Mouse (Mus musculus) monocyte, adult 5-6 weeks (primary cell): ENCODE results near the gene Tnnt3. TPM values are rescaled to one million over a fixed set of nuclear protein-coding genes. Genes with fewer than 3 reads are reported as not detected.

Experiments used
- ATAC-seq: fragments of 153-309, 156-312 bp; replicated peaks from 2 replicates; pipeline ENCODE4 v1.8.0; 2017; ENCODE audit warnings: mild to moderate bottlenecking; ENCODE audit not compliant: low TSS enrichment, insufficient number of reproducible peaks, severe bottlenecking, poor library complexity, low FRiP score
- total RNA-seq: library from RNA; stranded (forward); fragments of 200-1000, 200-491, 200-594 nt; gene quantifications from 3 replicates; pipeline ENCODE4 v1.2.3, GENCODE M21; 2017

Gene Tnnt3
- 13.6 to 16.7 TPM (median 15.5 TPM) in 3 replicates for total RNA-seq

DNA sequence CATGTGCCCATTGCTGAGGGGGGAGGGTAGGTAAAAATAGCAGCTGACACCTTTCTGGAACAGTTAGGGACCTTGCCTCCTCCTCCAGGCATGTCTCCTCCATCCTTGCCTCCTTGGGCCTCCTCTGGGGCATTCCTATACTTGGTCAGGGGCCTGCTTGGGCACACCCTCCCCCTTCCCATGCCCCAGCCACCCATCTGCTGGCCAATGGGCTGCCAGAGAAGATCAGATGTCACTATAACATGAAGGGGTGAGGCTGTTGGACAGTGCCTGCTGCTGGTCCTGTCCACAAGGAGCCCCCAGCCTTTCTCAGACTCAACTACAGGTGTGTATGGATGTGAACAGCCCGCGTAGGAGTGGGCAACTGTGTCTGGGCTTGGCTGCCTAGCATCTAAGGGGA, at the start of gene Tnnt3:
Gene Tnnt3, plus strand, starts transcription at position 262 of the 400 bp plus-strand sequence.
- ATAC-seq = no peak

- peak; percentile 88 for ATAC-seq
Measured at GRCm38 (mm10) chr7:142449038-142449617, 49.5 kb upstream of the Tnnt3 start.

DNA sequence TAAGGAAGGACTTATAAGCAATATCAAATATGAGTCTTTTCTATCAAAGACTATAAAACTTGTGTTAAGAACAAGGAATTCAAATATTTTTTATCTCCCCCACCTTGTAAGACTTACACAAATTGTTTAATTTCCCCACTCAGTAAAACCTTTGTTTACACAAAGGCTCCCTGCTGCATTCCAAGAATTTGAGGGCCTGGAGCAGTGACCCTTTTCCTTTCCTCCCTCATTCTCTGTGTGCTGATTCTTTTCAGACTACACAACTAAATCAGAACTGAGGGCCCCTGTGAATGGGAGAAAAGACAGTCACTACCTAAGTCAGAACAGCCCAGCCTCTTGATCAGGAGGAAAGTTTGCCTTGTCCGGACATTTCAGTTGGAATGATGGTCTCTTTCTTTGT, 43.9 kb upstream of the Tnnt3 start:
- no peak for ATAC-seq

GRCm38 (mm10) chr7:142455251-142455650, 43.4 kb upstream of the Tnnt3 start:
- ATAC-seq = no peak

DNA sequence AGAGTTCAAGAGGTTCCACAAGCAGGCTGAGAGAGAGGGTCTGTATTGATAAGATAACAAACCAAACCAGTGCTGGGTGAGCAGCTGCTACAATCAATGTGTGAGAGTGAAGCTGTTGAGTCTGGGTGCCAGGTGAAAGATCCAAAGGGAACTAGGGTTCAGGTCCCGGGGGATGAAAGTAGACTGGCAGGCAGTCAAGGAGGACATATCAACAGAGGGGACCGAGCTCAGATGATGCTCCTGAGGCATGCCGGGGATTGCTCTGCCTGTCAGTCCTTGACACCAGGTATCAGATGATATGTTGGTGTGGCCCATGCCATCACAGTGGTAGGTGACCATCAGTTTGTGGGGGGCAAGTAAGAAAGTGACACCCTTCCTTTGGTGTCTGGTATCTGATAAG, 41.8 kb upstream of the Tnnt3 start:
- ATAC-seq = no peak

GRCm38 (mm10) chr7:142457227-142457811, 41.3 kb upstream of the Tnnt3 start:
- ATAC-seq = no peak

GRCm38 (mm10) chr7:142458026-142458425, 40.6 kb upstream of the Tnnt3 start:
- peak; percentile 45 for ATAC-seq

GRCm38 (mm10) chr7:142458676-142459298, 39.8 kb upstream of the Tnnt3 start:
- no peak for ATAC-seq

- ATAC-seq = no peak
Measured at GRCm38 (mm10) chr7:142459299-142459691, 39.3 kb upstream of the Tnnt3 start.

DNA sequence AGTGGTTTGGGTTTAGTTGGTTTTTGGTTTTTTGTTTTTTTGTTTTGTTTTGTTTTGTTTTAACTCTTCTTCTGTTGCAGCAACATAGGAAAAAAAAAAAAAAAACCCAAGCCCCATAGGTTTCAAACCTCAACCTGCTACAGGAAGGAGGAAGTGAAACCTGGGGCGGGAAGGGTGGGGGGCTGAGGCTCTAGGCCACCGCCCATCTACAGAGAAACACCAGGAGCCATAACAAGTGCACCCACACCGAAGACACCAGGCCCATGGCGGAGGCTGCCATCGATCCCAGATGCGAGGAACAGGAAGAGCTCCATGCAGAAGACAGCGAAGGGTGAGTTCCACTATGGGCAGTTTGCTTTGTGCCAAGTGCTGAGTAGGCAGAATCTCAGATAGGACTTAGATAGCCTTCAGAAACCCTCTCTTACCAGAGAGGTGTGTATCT, 38.0 kb upstream of the Tnnt3 start, which contains the start of gene Lsp1:
Gene Lsp1, plus strand, starts transcription at position 174 of the 442 bp plus-strand sequence.
- peak; percentile 41 for ATAC-seq

DNA sequence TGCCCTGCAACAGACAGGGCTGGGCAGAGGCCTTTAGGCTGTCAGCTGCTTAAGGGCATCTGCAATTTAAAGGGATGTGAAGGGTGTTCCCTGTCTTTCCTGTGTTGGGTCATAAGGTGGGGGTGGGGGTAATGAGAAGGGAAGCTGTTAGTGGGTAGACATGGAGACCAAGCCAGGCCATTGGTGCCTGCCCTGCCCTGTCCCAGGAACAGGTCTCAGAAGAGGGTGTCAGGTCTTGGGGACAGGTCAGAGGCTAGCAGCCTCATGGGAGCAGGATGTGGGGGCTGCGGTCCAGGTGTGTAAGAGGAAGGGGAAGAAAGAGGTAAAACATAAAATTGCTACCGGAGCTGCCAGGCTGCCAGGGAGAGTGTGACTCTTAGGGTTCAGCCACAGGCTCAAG, 37.2 kb upstream of the Tnnt3 start:
- peak; percentile 45 for ATAC-seq

GRCm38 (mm10) chr7:142462190-142462589, 36.4 kb upstream of the Tnnt3 start:
- ATAC-seq = no peak

DNA sequence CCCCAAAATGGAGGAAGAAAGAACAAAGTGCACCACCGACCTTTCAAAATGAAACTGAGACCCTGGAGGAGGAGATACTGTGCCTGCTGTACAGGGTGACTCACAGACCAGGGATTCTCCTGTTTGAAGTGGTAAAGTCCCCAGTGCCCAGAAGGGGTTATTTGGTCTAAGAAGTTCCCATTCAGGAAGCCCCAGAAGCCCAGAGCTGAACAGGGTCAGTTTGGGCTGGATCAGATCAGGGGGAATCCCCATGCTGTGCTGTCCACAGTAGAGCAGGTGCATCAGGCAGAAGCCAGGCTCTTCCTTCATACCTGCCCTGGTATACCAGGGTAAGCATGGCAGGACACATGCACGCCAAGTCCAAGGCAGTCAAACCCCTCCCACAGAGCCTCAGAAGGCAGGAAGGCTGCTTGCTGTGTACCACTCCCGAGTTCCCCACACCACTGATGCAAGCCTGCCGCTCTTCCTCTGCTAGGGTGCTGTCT, 36.0 kb upstream of the Tnnt3 start:
- no peak; the same call in 1 of the 2 replicates for ATAC-seq

DNA sequence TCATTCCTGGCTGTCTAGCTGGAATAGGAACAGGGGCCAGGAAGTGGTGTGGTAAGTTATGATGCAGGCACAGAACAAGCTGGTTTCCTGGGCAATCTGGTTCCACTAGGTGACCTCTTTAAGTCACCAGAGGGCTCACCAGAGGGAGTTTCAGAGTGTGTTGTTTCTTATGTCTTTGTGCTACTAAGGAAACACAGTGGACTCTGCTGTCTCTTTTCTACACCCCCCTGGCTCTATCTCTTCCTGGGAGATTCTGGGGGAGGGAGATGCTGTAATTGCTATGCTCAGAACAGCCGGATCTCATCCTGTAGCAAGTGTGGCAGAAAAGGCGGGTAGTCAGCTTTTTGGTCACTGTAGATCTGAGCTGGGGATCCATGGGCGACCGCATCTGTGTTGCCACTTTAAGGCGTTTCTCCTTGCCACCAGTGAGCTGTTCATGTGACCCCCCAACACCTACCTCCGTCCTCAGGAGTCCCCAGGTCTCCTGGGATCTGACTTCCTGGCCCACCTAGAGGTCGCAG, 28.4 kb upstream of the Tnnt3 start:
- ATAC-seq = no peak

- ATAC-seq = no peak
Measured at GRCm38 (mm10) chr7:142470808-142471413, 27.7 kb upstream of the Tnnt3 start.

DNA sequence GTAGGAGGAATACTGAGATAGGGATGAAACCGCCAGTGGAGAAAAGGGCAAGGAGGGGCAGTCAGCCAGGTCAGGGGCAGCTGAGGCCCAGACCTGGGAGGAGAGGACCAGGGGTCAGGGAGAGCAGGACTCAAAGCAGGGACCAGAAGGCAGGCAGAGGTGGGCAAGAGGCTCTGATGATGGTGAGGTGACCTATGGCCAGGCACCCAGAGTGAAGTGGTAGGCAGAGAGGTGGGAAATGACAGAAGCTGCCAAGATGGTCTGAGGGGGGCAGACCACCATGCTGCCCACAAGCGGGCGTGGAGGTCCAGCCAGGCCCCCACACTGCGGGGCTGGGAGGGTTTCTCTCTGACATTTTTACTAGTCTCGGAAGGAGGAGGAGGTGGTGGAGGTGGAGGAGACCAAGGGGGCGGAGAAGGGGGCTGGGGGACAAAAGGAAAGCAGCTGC, 27.2 kb upstream of the Tnnt3 start:
- ATAC-seq = no peak

- ATAC-seq = no peak
Measured at GRCm38 (mm10) chr7:142471884-142472570, 26.6 kb upstream of the Tnnt3 start.

DNA sequence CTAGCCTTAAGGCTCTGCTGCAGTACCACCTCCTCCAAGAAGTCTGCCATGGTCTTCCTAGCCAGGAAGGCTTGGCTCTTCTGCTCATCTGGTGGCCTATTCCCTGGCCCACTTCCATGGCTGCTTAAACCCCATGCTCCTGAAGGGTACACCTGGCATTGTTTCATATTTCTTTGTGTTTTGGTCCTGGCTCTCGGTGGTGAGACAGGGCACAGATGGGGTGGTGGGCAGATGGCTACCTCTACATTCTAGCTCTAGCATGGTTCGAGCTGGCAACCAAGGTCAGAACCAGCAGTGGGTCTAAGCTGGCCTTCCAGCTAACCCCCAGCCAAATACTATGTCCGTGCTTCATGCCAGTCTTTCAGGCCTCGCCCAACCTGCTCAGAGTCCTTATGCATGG, 25.7 kb upstream of the Tnnt3 start:
- ATAC-seq = no peak

GRCm38 (mm10) chr7:142473476-142473875, 25.2 kb upstream of the Tnnt3 start:
- ATAC-seq = no peak
